Mouse (Mus musculus) adipose tissue, adult 10 weeks (tissue): ENCODE measurements around the gene Wnt7a. TPM values are rescaled to one million over a fixed set of nuclear protein-coding genes. Genes with fewer than 3 reads are reported as not detected.

Experiments
- polyA plus RNA-seq: library from polyadenylated mRNA; stranded (reverse); fragments of 350-450 nt; fragmentation: Illumina TruSeq; extraction: RNeasy Lipid Tissue Mini Kit (QIAGEN cat#74804); gene quantifications from one replicate; pipeline ENCODE4 v1.2.3, GENCODE M21; 2014; ENCODE audit warnings: low read depth, low replicate concordance

Wnt7a gene
- polyA plus RNA-seq: not detected

DNA sequence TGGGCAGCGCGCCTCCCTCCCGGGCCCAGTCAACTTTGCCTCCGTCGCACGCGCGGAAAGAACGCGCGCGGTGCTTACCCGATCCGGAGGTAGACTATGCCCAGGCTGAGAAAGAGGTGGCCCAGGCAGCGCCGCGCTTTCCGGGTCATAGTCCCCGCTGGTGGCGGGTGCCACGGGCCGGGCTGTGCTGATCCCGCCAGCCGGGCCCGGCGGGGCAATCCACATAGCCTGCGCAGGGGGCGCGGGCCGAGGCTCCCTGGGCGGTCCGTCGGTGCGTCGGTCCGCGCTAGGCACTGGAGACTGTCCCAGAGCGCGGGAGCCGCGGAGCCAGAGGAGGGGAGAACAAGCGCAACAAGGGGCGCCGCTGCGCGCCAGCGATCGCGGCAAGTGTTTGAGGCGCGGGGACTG, at the start of gene Wnt7a:
Wnt7a (minus strand) TSS at position 403 of the 408 bp plus-strand sequence.

Other genes starting within 250 kb of the Wnt7a start
- 59.5 TPM for gene Fbln2, start 198.9 kb downstream of the Wnt7a start, polyA plus RNA-seq
- gene Chchd4, start 62.2 kb upstream of the Wnt7a start, polyA plus RNA-seq: 8.0 TPM
- 107 TPM for gene Tmem43, start 62.3 kb upstream of the Wnt7a start, polyA plus RNA-seq
- gene Xpc, start 104.5 kb upstream of the Wnt7a start, polyA plus RNA-seq: 20.9 TPM
- 63.5 TPM for gene Lsm3, start 104.6 kb upstream of the Wnt7a start, polyA plus RNA-seq